Mouse (Mus musculus) cerebellum, postnatal 14 days (tissue): ENCODE measurements around the gene Mfrp.

ENCODE experiments used
- DNase-seq, 2 experiments: peaks; one replicate each; pipeline ENCODE4 v3.0.0; 2021; ENCODE audit warnings: mixed read lengths in 2 of 2

Gene Mfrp

DNA sequence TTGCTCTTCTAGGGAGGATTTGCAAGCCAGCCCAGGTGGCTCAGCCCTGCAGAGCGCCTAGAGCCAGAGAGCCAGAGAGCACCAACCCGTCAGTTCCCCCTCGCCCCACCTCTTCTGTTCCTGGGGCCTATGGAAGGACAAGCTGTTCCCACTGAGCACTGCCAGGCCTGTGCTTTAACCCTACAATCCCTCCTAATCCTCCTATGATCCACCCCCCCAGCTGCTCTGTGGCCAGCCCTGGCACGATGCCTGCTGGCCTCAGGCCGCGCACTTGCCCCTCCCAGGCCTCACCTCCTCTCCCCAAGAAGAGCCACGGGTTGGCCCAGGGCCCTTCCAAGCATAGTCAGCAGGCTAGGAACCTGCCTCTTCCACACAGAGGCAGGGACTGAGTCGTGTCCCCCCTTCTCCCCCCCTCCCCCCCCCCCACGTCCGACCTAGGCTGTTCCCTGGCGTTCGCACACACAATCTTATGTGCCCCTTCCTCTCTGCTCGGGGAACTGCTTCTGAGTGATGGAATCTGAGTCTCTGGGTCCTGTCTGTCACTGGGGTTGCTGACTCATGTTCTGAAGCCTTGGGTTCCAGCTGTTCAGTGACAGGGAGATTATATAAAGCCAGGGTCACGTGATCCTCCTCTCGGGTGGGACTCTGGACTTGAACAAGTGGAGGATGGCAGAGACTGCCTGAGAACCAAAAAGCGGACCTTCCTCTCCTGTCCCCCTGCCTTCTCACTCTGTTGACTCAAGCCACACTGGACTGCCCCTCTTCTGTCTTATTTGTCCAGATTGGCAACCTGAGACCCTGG is 22.4 kb upstream of the Mfrp start:
- DNase-seq, result peak; percentile 92 to 93

DNA sequence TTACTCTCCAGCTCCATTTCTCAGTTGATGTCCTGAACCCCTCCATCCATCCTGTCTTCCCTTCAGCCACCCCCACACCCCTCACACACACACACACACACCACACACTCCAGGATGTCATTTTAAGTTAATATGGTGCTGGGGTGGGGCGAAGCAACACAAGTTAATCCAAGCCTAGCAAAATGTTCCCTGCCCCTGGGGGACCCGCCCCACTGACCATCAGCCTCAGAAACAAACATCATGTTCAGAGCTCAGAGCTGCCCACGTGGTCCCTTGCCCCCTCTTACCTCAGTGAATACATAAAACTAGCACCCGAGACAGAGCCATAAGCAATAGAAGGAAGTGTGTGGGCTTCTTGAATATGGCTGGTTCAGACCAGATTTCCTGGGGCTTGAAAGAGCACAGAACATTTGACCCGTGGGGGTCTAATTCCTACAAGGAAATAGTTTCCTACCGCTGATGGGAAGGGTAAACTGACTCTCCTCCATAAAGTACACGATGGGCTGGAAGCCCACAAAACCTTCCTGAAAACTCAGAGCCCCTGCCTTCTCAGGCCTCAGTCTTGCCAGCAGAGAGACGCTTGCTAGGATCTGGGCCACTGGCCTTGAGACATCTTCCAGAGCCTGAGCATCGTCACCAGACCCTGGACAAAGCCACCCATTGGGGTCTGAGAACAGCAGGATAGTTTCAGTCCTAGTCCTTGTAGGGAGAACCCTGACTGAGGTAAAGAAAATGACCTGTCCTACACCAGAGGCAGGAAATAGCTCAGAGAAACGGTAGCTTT is 21.3 kb upstream of the Mfrp start:
- no peak for DNase-seq

DNA sequence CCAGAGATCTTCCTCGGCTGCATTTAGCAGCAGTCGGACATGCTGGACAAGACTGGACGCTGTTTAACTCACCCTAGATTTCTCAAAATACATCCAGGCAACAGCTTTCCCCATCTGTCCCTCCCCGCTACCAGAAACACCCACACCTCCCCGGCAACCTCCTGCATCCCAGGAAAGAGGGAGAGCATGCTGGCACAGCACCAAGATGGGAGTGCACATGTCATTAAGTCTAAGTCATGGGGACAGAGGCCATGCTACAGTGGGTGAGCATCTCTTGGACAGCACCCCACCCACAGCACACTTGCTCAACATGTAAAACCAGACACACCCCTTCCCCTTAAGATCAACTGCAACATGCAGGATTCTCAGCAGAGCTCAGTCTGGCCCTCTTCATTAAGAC is 20.6 kb upstream of the Mfrp start:
- no peak for DNase-seq

DNA sequence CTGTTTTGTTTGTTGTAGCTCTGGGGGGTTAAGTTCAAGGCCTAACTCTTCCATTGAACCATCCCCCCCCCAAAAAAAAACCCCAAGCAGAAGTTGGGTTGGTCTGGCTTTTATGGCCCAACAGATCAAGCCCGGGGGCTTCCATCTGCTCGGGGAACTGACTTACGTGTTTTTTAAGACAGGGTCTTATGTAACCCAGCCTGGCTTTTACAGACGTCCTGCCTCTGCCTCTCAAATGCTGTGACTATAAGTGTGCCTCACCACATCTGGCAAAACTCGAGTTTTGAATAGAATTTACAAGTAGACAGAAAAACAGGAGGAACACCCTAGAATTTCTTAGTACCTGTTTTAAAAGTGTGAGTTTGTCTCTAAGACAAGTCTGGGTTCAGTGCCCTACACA is 19.9 kb upstream of the Mfrp start:
- no peak for DNase-seq

- DNase-seq, result no peak
Observed at GRCm38 (mm10) chr9:44082266-44082665, 19.3 kb upstream of the Mfrp start.

DNA sequence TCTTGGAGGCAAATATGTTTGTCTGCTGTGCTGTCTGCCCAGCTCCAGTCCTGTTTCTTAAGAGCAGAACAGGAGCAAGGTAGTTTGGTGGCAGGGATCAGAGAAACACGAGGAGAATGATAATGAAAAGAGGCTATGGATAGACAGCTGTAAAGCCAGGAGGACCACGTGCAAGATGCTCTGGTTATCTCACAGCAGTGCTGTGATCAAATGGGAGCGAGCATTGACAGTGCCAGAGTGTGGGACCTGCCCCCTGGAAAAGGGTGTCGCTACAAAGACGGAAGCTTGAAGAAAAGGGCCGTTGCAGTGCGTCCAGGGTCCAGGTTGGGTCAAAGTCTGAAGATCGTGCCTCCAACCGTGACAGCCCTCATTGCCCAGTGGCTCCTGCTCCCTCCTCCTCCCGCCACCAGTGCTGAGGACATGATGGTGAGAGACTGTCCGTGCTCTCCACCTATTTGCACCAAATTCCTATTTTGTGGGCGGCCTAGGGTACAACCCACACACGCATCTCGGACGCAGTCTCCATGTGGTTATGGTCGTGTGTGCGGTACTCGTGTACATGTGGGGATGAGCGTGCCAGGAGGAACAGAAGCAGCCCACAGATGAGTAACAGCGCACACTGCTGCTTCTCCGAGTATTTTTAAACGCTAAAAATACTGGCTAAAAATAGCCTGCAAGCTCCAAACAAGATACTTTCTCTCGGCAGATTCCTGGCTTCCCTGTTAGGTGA is 18.0 kb upstream of the Mfrp start:
- peak in 1 of 2 experiments; percentile 38 for DNase-seq

DNA sequence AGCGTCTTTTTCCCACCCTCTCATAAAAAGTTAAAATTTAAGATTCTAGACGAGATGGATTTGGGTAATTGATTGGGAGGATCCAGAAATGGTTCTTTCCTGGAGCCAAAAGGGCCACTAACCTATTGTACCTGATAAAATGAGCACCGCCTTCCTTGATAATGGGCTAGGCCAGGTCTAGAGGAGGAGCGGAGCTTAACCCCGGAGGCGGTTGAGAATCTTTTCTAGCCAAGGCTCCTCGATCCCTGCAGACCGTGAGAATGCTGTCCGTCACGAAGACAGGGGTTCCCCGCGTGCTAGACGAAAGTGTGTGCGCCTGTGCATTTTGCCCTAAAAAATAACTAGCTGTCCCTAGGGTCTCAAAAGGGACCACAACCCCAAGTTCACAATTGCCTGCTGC is 17.3 kb upstream of the Mfrp start:
- no peak for DNase-seq

DNA sequence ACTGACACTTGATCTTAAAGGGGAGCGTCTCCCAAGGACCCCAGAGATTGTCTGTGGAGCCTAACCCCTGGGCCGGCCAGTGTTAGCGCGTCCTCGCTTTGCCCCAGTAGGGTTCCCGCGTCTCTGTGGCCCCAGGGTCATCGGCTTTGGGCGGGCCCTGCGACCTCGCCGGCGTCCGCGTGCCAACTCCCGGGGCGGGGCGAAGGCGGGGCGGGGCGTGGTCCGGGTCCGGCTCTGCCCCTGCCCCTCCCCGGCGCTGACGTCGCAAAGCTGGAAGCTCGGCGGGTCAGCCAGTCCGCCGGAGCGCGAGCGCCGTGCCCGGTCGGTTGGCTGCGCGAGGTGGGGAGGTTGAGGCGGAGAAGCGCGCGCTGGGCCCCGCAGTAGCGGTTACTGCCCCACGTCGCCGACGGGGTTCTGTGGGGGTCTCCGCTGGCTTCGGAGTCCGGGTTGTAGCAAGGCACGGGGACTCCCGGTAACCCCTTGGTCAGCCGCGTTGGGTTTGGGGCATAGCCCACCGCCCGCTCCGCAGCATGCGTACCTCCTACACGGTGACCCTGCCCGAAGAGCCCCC is 16.8 kb upstream of the Mfrp start:
- DNase-seq, result peak; percentile 95 to 98

- DNase-seq, result peak in 1 of 2 experiments; percentile 24
Observed at GRCm38 (mm10) chr9:44085276-44085675, 16.3 kb upstream of the Mfrp start.

GRCm38 (mm10) chr9:44085741-44086665 is 15.5 kb upstream of the Mfrp start:
- peak; percentile 83 to 91 for DNase-seq

GRCm38 (mm10) chr9:44086960-44087359 is 14.6 kb upstream of the Mfrp start:
- no peak for DNase-seq

GRCm38 (mm10) chr9:44087761-44088455 is 13.6 kb upstream of the Mfrp start:
- peak in 1 of 2 experiments; percentile 47 for DNase-seq

DNA sequence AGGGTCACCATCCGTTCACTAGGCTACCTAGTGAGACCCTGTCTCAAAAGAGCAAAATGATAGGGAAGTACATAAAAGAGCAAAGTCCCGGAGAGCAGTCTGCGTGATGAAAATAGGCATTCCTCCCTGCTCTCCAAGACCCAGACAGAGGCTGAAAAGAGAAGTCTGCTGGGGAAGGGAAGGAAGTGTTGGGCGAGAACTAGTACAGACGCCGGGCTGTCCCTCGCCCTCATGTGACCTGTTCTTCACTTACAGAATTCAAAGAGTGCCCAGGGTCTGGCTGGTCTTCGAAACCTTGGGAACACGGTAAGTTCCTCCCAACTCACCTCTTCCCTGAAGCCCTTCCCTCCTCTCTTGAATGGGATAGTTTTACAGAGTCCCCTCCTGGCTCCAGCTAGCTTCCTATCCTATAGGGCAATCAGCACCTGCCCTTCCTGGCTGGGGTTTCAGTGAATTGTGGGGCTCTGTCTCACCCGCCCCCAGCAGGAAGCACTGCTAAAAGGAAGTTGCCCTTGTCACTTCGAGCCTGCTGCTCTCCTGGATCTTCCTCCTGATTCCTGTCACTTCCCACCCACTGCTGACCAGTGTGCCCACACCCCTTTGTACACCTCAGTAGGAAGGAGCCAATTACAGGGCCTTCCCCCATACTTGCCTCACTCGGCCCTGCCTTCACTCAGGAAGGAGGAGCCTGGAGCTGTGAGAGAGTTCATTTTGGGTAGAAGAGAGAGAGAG is 12.5 kb upstream of the Mfrp start:
- no peak for DNase-seq

DNA sequence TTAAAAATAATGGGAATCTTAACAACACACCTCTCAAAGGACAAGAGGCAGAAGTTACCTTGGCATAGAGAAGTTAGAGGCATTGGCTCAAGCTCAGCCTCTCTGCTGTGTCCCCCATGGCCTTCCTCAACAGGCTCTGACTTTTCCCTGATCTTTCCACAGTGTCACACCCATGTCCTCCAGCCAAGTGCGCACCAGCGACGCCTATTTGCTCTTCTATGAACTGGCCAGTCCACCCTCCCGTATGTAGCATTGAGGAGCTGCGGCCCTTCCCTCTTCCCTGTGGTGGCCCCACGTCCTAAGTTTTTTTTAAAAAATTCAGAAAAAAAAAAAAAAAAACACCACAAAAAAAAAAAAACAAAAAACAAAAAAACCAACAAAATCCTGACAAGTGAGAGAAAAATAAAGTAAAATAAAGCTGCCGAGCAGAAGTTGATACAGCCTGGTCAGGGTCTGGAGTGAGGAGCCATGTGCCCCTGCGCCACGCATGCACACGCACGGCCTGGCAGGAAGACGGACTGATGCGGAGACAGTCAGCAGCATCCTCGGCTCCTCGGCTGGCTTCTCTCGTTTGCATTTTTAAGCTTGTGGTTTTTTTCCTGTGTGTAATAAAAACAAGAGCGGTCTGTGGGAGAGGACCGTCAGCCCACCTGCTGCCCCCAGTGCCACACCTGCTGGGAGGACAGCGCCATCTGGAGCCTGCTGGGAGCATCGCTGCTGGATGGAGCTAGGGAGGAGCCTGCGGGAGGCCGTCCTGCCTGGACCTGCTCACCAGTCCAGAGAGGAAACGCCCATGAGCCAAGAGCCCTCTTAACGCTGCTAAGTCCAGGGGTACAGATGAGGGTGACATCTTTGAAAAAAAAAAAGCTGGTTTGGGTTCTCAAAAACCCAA is 7.7 kb upstream of the Mfrp start:
- DNase-seq, result peak; percentile 84 to 89

DNA sequence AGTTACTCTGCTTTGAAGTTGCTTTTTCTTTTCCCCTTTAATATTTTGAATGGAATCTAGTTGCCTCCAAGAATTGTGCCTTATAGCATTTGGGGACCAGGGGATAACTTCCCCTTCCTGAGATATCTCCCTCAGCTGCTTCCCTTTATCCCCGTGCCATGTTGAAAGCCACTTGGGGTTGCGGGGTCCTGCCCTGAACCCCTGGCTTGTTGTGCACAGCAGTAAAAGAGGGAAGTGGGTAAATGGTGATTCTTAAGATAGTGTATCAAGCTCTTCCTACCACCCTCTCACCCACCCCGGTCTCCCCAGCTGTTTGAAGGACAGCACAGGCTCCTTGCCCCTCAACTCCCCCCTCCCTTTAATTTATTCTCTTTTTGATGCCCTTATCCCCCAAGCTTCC is 6.8 kb upstream of the Mfrp start:
- no peak for DNase-seq

- no peak for DNase-seq
Observed at GRCm38 (mm10) chr9:44095781-44096180, 5.7 kb upstream of the Mfrp start.

- DNase-seq, result no peak
Observed at GRCm38 (mm10) chr9:44096536-44096935, 5.0 kb upstream of the Mfrp start.

- DNase-seq, result no peak
Observed at GRCm38 (mm10) chr9:44104881-44105280, 3.4 kb downstream of the Mfrp start.

DNA sequence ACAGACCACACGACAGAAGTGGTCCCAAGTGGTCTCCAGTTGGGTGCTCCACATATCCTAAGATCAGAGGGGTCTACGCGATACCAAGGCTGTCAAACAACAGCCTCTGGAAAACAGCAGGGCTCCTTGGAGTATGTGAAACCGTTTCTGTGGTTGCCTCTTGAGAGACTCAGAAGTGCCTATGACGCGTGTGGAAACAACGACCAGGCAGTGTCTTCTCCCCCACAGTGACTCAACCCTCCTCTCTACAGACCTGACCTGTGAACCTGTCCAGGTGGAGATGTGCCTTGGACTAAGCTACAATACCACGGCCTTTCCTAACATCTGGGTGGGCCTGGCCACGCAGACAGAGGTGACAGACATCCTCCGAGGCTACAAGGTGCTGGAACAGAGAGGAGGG is 4.3 kb downstream of the Mfrp start:
- DNase-seq, result no peak
